Mouse (Mus musculus): ENCODE measurements around the gene Trmt13. TPM values are rescaled to one million over a fixed set of nuclear protein-coding genes. Genes with fewer than 3 reads are reported as not detected.

Gene Trmt13
- polyA plus RNA-seq, 1 experiment from 2014 or later, result 13.0 TPM

GRCm38 (mm10) chr3:116637693-116638476 lies 23.5 kb upstream of the Trmt13 start:
- no peak overlapping the region for H3K4me2 ChIP-seq (replicated peaks; ENCODE audit: low read depth)
- no peaks in the 10 kb centered on the region for H3K4me1 ChIP-seq (replicated peaks; ENCODE audit: control insufficient read depth, insufficient read depth)
- H3K27me3 ChIP-seq (ENCODE audit: control insufficient read depth, insufficient read depth, low read length), result no peaks in the 10 kb centered on the region
- no peak for TF ChIP-seq EP300 (optimal IDR thresholded peaks at IDR 0.05)
- TF ChIP-seq CTCF (IDR thresholded peaks at IDR 0.05; ENCODE audit: low read depth), result no peak
- peaks cover 25% of the 10 kb centered on the region for H3K36me3 ChIP-seq (ENCODE audit: control insufficient read depth, insufficient read depth, low read length)
- DNase-seq (ENCODE audit: low spot score), result peak; percentile 34
- no peaks in the 10 kb centered on the region for H3K9me3 ChIP-seq (ENCODE audit: control insufficient read depth, low read length)
- peak; percentile 69; the same call in 1 of the 2 replicates for ATAC-seq (ENCODE audit: low FRiP score, low TSS enrichment)
- peak overlapping the region; percentile 36; the same call in 1 of the 2 replicates for H3K27ac ChIP-seq (replicated peaks)
- 73% methylated on average over 9 of the region's 9 CpGs for WGBS
- no peak overlapping the region for H3K9ac ChIP-seq (ENCODE audit: low read length)
- no peak overlapping the region for H3K4me3 ChIP-seq (ENCODE audit: low read depth, low read length)

DNA sequence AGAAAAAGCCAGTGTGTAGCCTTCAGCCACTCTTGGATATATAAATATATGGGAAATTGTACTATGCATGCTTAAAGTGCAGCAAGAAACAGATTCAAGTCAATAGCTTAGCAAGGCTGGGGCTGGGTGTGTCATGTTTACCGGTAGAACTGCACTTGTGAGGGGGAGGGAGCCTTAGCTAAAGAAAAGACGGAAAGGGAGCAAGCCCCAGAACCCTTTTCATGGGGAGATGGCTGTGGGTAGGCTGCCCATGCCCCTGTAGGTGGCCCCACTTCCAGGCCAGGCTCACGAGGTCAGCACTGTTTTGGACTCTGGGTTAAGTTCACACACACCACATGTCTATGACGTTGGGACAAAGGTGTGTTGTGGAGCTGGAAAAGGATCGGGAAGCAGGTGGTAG lies 21.4 kb upstream of the Trmt13 start:
- Histone ChIP-seq H3K36me3 (ENCODE audit: control insufficient read depth, insufficient read depth, low read length) (peaks cover 14% of the 10 kb centered on the region), H3K9ac (ENCODE audit: low read length) (no peak overlapping the region), H3K27ac (replicated peaks) (no peak overlapping the region), H3K4me3 (ENCODE audit: low read depth, low read length) (no peak overlapping the region), H3K4me2 (replicated peaks; ENCODE audit: low read depth) (no peak overlapping the region), H3K4me1 (replicated peaks; ENCODE audit: control insufficient read depth, insufficient read depth) (no peaks in the 10 kb centered on the region), H3K9me3 (ENCODE audit: control insufficient read depth, low read length) (no peaks in the 10 kb centered on the region), H3K27me3 (ENCODE audit: control insufficient read depth, insufficient read depth, low read length) (no peaks in the 10 kb centered on the region)
- TF ChIP-seq EP300 (optimal IDR thresholded peaks at IDR 0.05) (no peak), CTCF (IDR thresholded peaks at IDR 0.05; ENCODE audit: low read depth) (no peak)
- ATAC-seq (ENCODE audit: low FRiP score, low TSS enrichment) (peak; percentile 59; the same call in 1 of the 2 replicates), DNase-seq (ENCODE audit: low spot score) (peak; percentile 39)
- WGBS, result 45% methylated on average over 5 of the region's 5 CpGs

GRCm38 (mm10) chr3:116634853-116635252 lies 20.5 kb upstream of the Trmt13 start:
- Histone ChIP-seq H3K27me3 (ENCODE audit: control insufficient read depth, insufficient read depth, low read length) (no peaks in the 10 kb centered on the region), H3K4me3 (ENCODE audit: low read depth, low read length) (no peak overlapping the region), H3K27ac (replicated peaks) (no peak overlapping the region), H3K4me2 (replicated peaks; ENCODE audit: low read depth) (no peak overlapping the region), H3K4me1 (replicated peaks; ENCODE audit: control insufficient read depth, insufficient read depth) (no peaks in the 10 kb centered on the region), H3K9ac (ENCODE audit: low read length) (no peak overlapping the region), H3K9me3 (ENCODE audit: control insufficient read depth, low read length) (no peaks in the 10 kb centered on the region), H3K36me3 (ENCODE audit: control insufficient read depth, insufficient read depth, low read length) (peaks cover 12% of the 10 kb centered on the region; the same call in 1 of the 2 replicates)
- WGBS, result 93% methylated on average over 8 of the region's 8 CpGs
- no peak for TF ChIP-seq CTCF (IDR thresholded peaks at IDR 0.05; ENCODE audit: low read depth)
- ATAC-seq (ENCODE audit: low FRiP score, low TSS enrichment) (no peak), DNase-seq (ENCODE audit: low spot score) (no peak)

GRCm38 (mm10) chr3:116634091-116634490 lies 19.7 kb upstream of the Trmt13 start:
- H3K9me3 ChIP-seq (ENCODE audit: control insufficient read depth, low read length), result no peaks in the 10 kb centered on the region
- ATAC-seq (ENCODE audit: low FRiP score, low TSS enrichment) (no peak), DNase-seq (ENCODE audit: low spot score) (no peak)
- H3K36me3 ChIP-seq (ENCODE audit: control insufficient read depth, insufficient read depth, low read length), result peaks cover 12% of the 10 kb centered on the region; the same call in 1 of the 2 replicates
- no peak overlapping the region for H3K4me2 ChIP-seq (replicated peaks; ENCODE audit: low read depth)
- 87% methylated on average over 3 of the region's 3 CpGs for WGBS
- no peak overlapping the region for H3K27ac ChIP-seq (replicated peaks)
- no peak overlapping the region for H3K9ac ChIP-seq (ENCODE audit: low read length)
- H3K4me1 ChIP-seq (replicated peaks; ENCODE audit: control insufficient read depth, insufficient read depth), result no peaks in the 10 kb centered on the region
- H3K27me3 ChIP-seq (ENCODE audit: control insufficient read depth, insufficient read depth, low read length), result no peaks in the 10 kb centered on the region
- TF ChIP-seq EP300 (optimal IDR thresholded peaks at IDR 0.05) (no peak), CTCF (IDR thresholded peaks at IDR 0.05; ENCODE audit: low read depth) (no peak)
- H3K4me3 ChIP-seq (ENCODE audit: low read depth, low read length), result no peak overlapping the region

- DNase-seq (ENCODE audit: low spot score) (no peak), ATAC-seq (ENCODE audit: low FRiP score, low TSS enrichment) (no peak)
- no peak overlapping the region for H3K9ac ChIP-seq (ENCODE audit: low read length)
- no peak overlapping the region for H3K27ac ChIP-seq (replicated peaks)
- H3K27me3 ChIP-seq (ENCODE audit: control insufficient read depth, insufficient read depth, low read length), result no peaks in the 10 kb centered on the region
- no peak overlapping the region for H3K4me2 ChIP-seq (replicated peaks; ENCODE audit: low read depth)
- TF ChIP-seq CTCF (IDR thresholded peaks at IDR 0.05; ENCODE audit: low read depth), result no peak
- no peak for TF ChIP-seq EP300 (optimal IDR thresholded peaks at IDR 0.05)
- no peaks in the 10 kb centered on the region for H3K4me1 ChIP-seq (replicated peaks; ENCODE audit: control insufficient read depth, insufficient read depth)
- H3K36me3 ChIP-seq (ENCODE audit: control insufficient read depth, insufficient read depth, low read length), result peaks cover 12% of the 10 kb centered on the region; the same call in 1 of the 2 replicates
- H3K4me3 ChIP-seq (ENCODE audit: low read depth, low read length), result no peak overlapping the region
- no peaks in the 10 kb centered on the region for H3K9me3 ChIP-seq (ENCODE audit: control insufficient read depth, low read length)
- 80% methylated on average over 3 of the region's 3 CpGs for WGBS
These were observed 18.6 kb upstream of the Trmt13 start for GRCm38 (mm10) chr3:116632971-116633370.

- H3K4me2 ChIP-seq (replicated peaks; ENCODE audit: low read depth), result no peak overlapping the region
- ATAC-seq (ENCODE audit: low FRiP score, low TSS enrichment) (no peak), DNase-seq (ENCODE audit: low spot score) (no peak)
- peaks cover 12% of the 10 kb centered on the region; the same call in 1 of the 2 replicates for H3K36me3 ChIP-seq (ENCODE audit: control insufficient read depth, insufficient read depth, low read length)
- H3K27ac ChIP-seq (replicated peaks), result no peak overlapping the region
- H3K27me3 ChIP-seq (ENCODE audit: control insufficient read depth, insufficient read depth, low read length), result no peaks in the 10 kb centered on the region
- no peaks in the 10 kb centered on the region for H3K9me3 ChIP-seq (ENCODE audit: control insufficient read depth, low read length)
- no peak overlapping the region for H3K9ac ChIP-seq (ENCODE audit: low read length)
- H3K4me3 ChIP-seq (ENCODE audit: low read depth, low read length), result no peak overlapping the region
- 74% methylated on average over 1 of the region's 1 CpGs for WGBS
- TF ChIP-seq EP300 (optimal IDR thresholded peaks at IDR 0.05) (no peak), CTCF (IDR thresholded peaks at IDR 0.05; ENCODE audit: low read depth) (no peak)
- no peaks in the 10 kb centered on the region for H3K4me1 ChIP-seq (replicated peaks; ENCODE audit: control insufficient read depth, insufficient read depth)
These were observed 17.1 kb upstream of the Trmt13 start for GRCm38 (mm10) chr3:116631459-116631858.

Data from stomach, postnatal 0 days (tissue).